Mouse (Mus musculus) erythroblast, embryonic 14.5 days (primary cell): Measurements from ENCODE around the gene Cnp.

ENCODE experiments used
- GATA1 ChIP-seq: IDR thresholded peaks from 2 replicates; pipeline ENCODE4 v1.6.1; 2012; ENCODE audit warnings: low read length, inconsistent platforms, mixed read lengths
- TAL1 ChIP-seq: IDR thresholded peaks from 3 replicates; pipeline ENCODE4 v1.6.1; 2012; ENCODE audit warnings: low read length, inconsistent platforms, mixed read lengths

- TF ChIP-seq GATA1 (no peak), TAL1 (no peak)
These were observed 38.2 kb upstream of the Cnp start for GRCm38 (mm10) chr11:100536466-100536865.
